In genomic region chr14:30694786-30695185, GRCm38 (mm10) we compare ENCODE assay signal across 17 mouse cellular contexts. TPM values are rescaled to one million over a fixed set of nuclear protein-coding genes. Genes with fewer than 3 reads are reported as not detected.
DNase-seq lines count a peak whose midpoint lies in the region; ATAC-seq and TF ChIP-seq lines count a peak whose summit lies in the region.
"Had no signal": no experiment of that assay in that cellular context is flagged by ENCODE, and none has a peak within 500 bp of the region (broad histone marks: within the 10 kb centered on the region; RNA-seq: fewer than 3 reads in every experiment).

No protein-coding gene starts in this region.

- no peaks in the 10 kb centered on the region for H3K9me3 ChIP-seq in hindbrain, embryonic 15.5 days
- no peaks in the 10 kb centered on the region for H3K9me3 ChIP-seq in hindbrain, postnatal 0 days (ENCODE audit: low read length)
- H3K9me3 ChIP-seq: embryonic facial prominence, embryonic 12.5 days; heart, embryonic 10.5 days; limb, embryonic 12.5 days had no signal

- H3K9ac ChIP-seq in hindbrain, embryonic 15.5 days: no peak overlapping the region
- no peak overlapping the region for H3K9ac ChIP-seq in hindbrain, postnatal 0 days (replicated peaks; ENCODE audit: low read length)
- H3K9ac ChIP-seq: embryonic facial prominence, embryonic 12.5 days; limb, embryonic 12.5 days had no signal

- ATAC-seq in hindbrain, embryonic 15.5 days (ENCODE audit: low FRiP score, low read depth): no peak
- ATAC-seq in hindbrain, postnatal 0 days: no peak
- peak; percentile 76 for ATAC-seq in megakaryocyte, adult 5-6 weeks (ENCODE audit: poor library complexity, severe bottlenecking)
- ATAC-seq: midbrain, embryonic 16.5 days had no signal

- 0 out of 2 replicates have a peak, but pooled peaks cover 8% of the 10 kb centered on the region for H3K36me3 ChIP-seq in hindbrain, embryonic 15.5 days
- peaks cover 5% of the 10 kb centered on the region; the same call in 1 of the 2 replicates for H3K36me3 ChIP-seq in hindbrain, postnatal 0 days (ENCODE audit: insufficient read depth, low read length)

- DNase-seq in hindbrain, postnatal 0 days (ENCODE audit: low spot score): no peak
- DNase-seq in lung, adult 18-20 months: peak; percentile 18 to 28
- no peak for DNase-seq in lung, postnatal 14 days
- DNase-seq in ovary, adult 18-20 months (ENCODE audit: low spot score): no peak
- DNase-seq in kidney, postnatal 10 days: no peak
- DNase-seq: gastrocnemius, adult 2 months; right cerebral cortex, postnatal 14 days; thymus, postnatal 25 days had no signal

- H3K4me1 ChIP-seq in hindbrain, embryonic 15.5 days (replicated peaks): peaks cover 15% of the 10 kb centered on the region
- H3K4me1 ChIP-seq in hindbrain, postnatal 0 days (ENCODE audit: insufficient read depth, low read length): peaks cover 5% of the 10 kb centered on the region; the same call in 1 of the 2 replicates
- H3K4me1 ChIP-seq in brown adipose tissue, adult 24 weeks (ENCODE audit: control insufficient read depth, insufficient read depth, insufficient read length, low read length): peaks cover 6% of the 10 kb centered on the region
- H3K4me1 ChIP-seq: embryonic facial prominence, embryonic 12.5 days had no signal

- 93% methylated on average over 2 of the region's 2 CpGs for WGBS in hindbrain, embryonic 15.5 days
- WGBS in hindbrain, postnatal 0 days: 90% methylated on average over 2 of the region's 2 CpGs

- no peak for TF ChIP-seq CTCF in hindbrain, postnatal 0 days (IDR thresholded peaks at IDR 0.05; ENCODE audit: low read depth)

- H3K27ac ChIP-seq in hindbrain, embryonic 15.5 days (replicated peaks): 0 out of 2 replicates have a peak overlapping the region, but pooled peaks have one; percentile 27
- H3K27ac ChIP-seq in hindbrain, postnatal 0 days: no peak overlapping the region
- peak overlapping the region; percentile 78 for H3K27ac ChIP-seq in brown adipose tissue, adult 24 weeks (replicated peaks; ENCODE audit: low read depth, low read length)
- H3K27ac ChIP-seq: embryonic facial prominence, embryonic 12.5 days; gastrocnemius, adult 2 months; heart, embryonic 10.5 days; kidney, postnatal 0 days; limb, embryonic 12.5 days; stomach, postnatal 0 days had no signal

- no peak overlapping the region for H3K4me2 ChIP-seq in hindbrain, embryonic 15.5 days
- no peak overlapping the region for H3K4me2 ChIP-seq in hindbrain, postnatal 0 days (ENCODE audit: low read depth, low read length)
- H3K4me2 ChIP-seq: embryonic facial prominence, embryonic 12.5 days; limb, embryonic 12.5 days had no signal

- H3K4me3 ChIP-seq in hindbrain, embryonic 15.5 days: no peak overlapping the region
- H3K4me3 ChIP-seq in hindbrain, postnatal 0 days (ENCODE audit: low read length): no peak overlapping the region
- H3K4me3 ChIP-seq in brown adipose tissue, adult 24 weeks (ENCODE audit: insufficient read depth, low read depth, low read length): no peak overlapping the region
- H3K4me3 ChIP-seq: embryonic facial prominence, embryonic 12.5 days; gastrocnemius, adult 2 months; heart, embryonic 10.5 days; limb, embryonic 12.5 days had no signal

- no peaks in the 10 kb centered on the region for H3K27me3 ChIP-seq in hindbrain, embryonic 15.5 days
- no peaks in the 10 kb centered on the region for H3K27me3 ChIP-seq in hindbrain, postnatal 0 days (ENCODE audit: insufficient read depth, low read length)
- H3K27me3 ChIP-seq: embryonic facial prominence, embryonic 12.5 days; limb, embryonic 12.5 days had no signal

RNA-seq across cellular contexts. Expression of gene Sfmbt1, which starts 19.9 kb away (rescaled TPM):
- 16.9 and 18.1 TPM in 2 replicates for polyA plus RNA-seq in hindbrain, embryonic 15.5 days (2015; fragmentation: Nextera tagmentation; extraction: Ambion mirVana)
- total RNA-seq in hindbrain, postnatal 0 days (2014; rRNA removed): 5.8 and 9.7 TPM in 2 replicates
- polyA plus RNA-seq in hindbrain, postnatal 0 days (2015; fragmentation: Nextera tagmentation; extraction: Ambion mirVana): 13.3 and 13.4 TPM in 2 replicates
- 8.2 and 8.3 TPM in 2 replicates for polyA plus RNA-seq in brown adipose tissue, adult 24 weeks (2012; ENCODE audit: insufficient read depth, insufficient read length, missing spikeins)
- total RNA-seq in megakaryocyte, adult 5-6 weeks (2015): 6.5 and 7.0 TPM in 2 replicates
- 7.3 and 7.6 TPM in 2 replicates for total RNA-seq in megakaryocyte, adult 5-6 weeks (2017)

RNA-seq across cellular contexts. Expression of gene Rft1, which starts 40.6 kb away (rescaled TPM):
- polyA plus RNA-seq in hindbrain, embryonic 15.5 days (2015; fragmentation: Nextera tagmentation; extraction: Ambion mirVana): 8.0 and 8.6 TPM in 2 replicates
- total RNA-seq in hindbrain, postnatal 0 days (2014; rRNA removed): 11.4 and 18.2 TPM in 2 replicates
- 10.0 and 10.1 TPM in 2 replicates for polyA plus RNA-seq in hindbrain, postnatal 0 days (2015; fragmentation: Nextera tagmentation; extraction: Ambion mirVana)
- 12.6 and 15.1 TPM in 2 replicates for polyA plus RNA-seq in brown adipose tissue, adult 24 weeks (2012; ENCODE audit: insufficient read depth, insufficient read length, missing spikeins)
- total RNA-seq in megakaryocyte, adult 5-6 weeks (2015): 7.4 and 11.0 TPM in 2 replicates
- 12.8 TPM in 2 replicates for total RNA-seq in megakaryocyte, adult 5-6 weeks (2017)

Comparison
In these comparisons a context has a peak if more than half of its experiments do, and no peak if none do; other contexts are left out.
1. DNase-seq: peak in lung, adult 18-20 months (2 of 2); none in hindbrain, postnatal 0 days (single experiment), lung, postnatal 14 days (single experiment), ovary, adult 18-20 months (single experiment) and kidney, postnatal 10 days (single experiment).